In genomic region chr5:33674439-33674838, GRCm38 (mm10) we compare ENCODE assay signal across 8 mouse cellular contexts. TPM values are rescaled to one million over a fixed set of nuclear protein-coding genes. Genes with fewer than 3 reads are reported as not detected.
DNase-seq lines count a peak whose midpoint lies in the region; ATAC-seq lines count a peak whose summit lies in the region.

No protein-coding gene starts in this region.

- 14% methylated on average over 3 of the region's 3 CpGs for WGBS in forebrain, embryonic 15.5 days

- H3K9ac ChIP-seq in forebrain, embryonic 15.5 days (replicated peaks), result no peak overlapping the region; the same call in 1 of the 2 replicates

- DNase-seq in frontal cortex, postnatal 25 days (ENCODE audit: low spot score in 2 of 2), result no peak
- peak; percentile 20 for DNase-seq in 3134 (ENCODE audit: extremely low read depth, insufficient read length, low spot score)
- peak; percentile 55 to 67 for DNase-seq in left cerebral cortex, postnatal 14 days (ENCODE audit: low spot score in 2 of 2)
- DNase-seq in right cerebral cortex, postnatal 4 days, result peak; percentile 53
- no peak for DNase-seq in B cell, adult 2 months
- DNase-seq in testis, postnatal 14 days (ENCODE audit: low spot score), result no peak

- peak; percentile 76 for ATAC-seq in frontal cortex, adult (ENCODE audit: low TSS enrichment)
- ATAC-seq in forebrain, embryonic 15.5 days (replicated peaks), result peak; percentile 83

- H3K27ac ChIP-seq in forebrain, embryonic 15.5 days (replicated peaks), result no peak overlapping the region

- no peaks in the 10 kb centered on the region for H3K27me3 ChIP-seq in forebrain, embryonic 15.5 days

- no peaks in the 10 kb centered on the region for H3K9me3 ChIP-seq in forebrain, embryonic 15.5 days

- H3K4me3 ChIP-seq in forebrain, embryonic 15.5 days, result no peak overlapping the region

- intact Hi-C loops in left cerebral cortex, postnatal 14 days (cut with DNase I), result no loop called here

- peaks cover 13% of the 10 kb centered on the region for H3K36me3 ChIP-seq in forebrain, embryonic 15.5 days

- H3K4me2 ChIP-seq in forebrain, embryonic 15.5 days (replicated peaks), result no peak overlapping the region

- peaks cover 7% of the 10 kb centered on the region for H3K4me1 ChIP-seq in forebrain, embryonic 15.5 days

RNA-seq across cellular contexts. Expression of gene Tmem129, which starts 16.2 kb away (rescaled TPM):
- polyA plus RNA-seq in forebrain, embryonic 15.5 days (2015; fragmentation: Nextera tagmentation; extraction: Ambion mirVana), result 31.0 and 35.0 TPM in 2 replicates
- 10 to 100 TPM; 24.9 to 26.7 TPM for total RNA-seq in left cerebral cortex, postnatal 14 days (2021)

RNA-seq across cellular contexts. Expression of gene Tacc3, which starts 16.5 kb away (rescaled TPM):
- 91.5 and 98.2 TPM in 2 replicates for polyA plus RNA-seq in forebrain, embryonic 15.5 days (2015; fragmentation: Nextera tagmentation; extraction: Ambion mirVana)
- 10 to 100 TPM in 1 of 2 experiments, 1 to 10 TPM in 1; 9.1 to 11.2 TPM for total RNA-seq in left cerebral cortex, postnatal 14 days (2021)

RNA-seq across cellular contexts. Expression of gene Slbp, which starts 22.1 kb away (rescaled TPM):
- polyA plus RNA-seq in forebrain, embryonic 15.5 days (2015; fragmentation: Nextera tagmentation; extraction: Ambion mirVana), result 129 and 141 TPM in 2 replicates
- total RNA-seq in left cerebral cortex, postnatal 14 days (2021), result 10 to 100 TPM; 23.6 to 27.7 TPM

RNA-seq across cellular contexts. Expression of gene Gm9903, which starts 44.7 kb away (rescaled TPM):
- 0.60 and 0.75 TPM in 2 replicates for polyA plus RNA-seq in forebrain, embryonic 15.5 days (2015; fragmentation: Nextera tagmentation; extraction: Ambion mirVana)
- 1 to 10 TPM in 1 of 2 experiments, under 1 TPM in 1; 0.72 to 1.3 TPM for total RNA-seq in left cerebral cortex, postnatal 14 days (2021)

RNA-seq across cellular contexts. Expression of gene Fam53a, which starts 45.0 kb away (rescaled TPM):
- polyA plus RNA-seq in forebrain, embryonic 15.5 days (2015; fragmentation: Nextera tagmentation; extraction: Ambion mirVana), result 44.0 and 47.8 TPM in 2 replicates
- total RNA-seq in left cerebral cortex, postnatal 14 days (2021), result 10 to 100 TPM; 22.4 to 23.9 TPM

Comparison
In these comparisons a context has a peak if more than half of its experiments do, and no peak if none do; other contexts are left out.
1. DNase-seq: peak in 3134 (single experiment), left cerebral cortex, postnatal 14 days (2 of 2) and right cerebral cortex, postnatal 4 days (single experiment); none in frontal cortex, postnatal 25 days (0 of 2), B cell, adult 2 months (0 of 2) and testis, postnatal 14 days (single experiment).